Mouse (Mus musculus) right cerebral cortex, adult 2 months (tissue): Measurements from ENCODE around the gene Ubxn10.

Experiments used
- DNase-seq, 2 experiments: peaks; one replicate each; pipeline ENCODE4 v3.0.0; 2021 to 2022; ENCODE audit warnings: low spot score in 2 of 2

The Ubxn10 gene

DNA sequence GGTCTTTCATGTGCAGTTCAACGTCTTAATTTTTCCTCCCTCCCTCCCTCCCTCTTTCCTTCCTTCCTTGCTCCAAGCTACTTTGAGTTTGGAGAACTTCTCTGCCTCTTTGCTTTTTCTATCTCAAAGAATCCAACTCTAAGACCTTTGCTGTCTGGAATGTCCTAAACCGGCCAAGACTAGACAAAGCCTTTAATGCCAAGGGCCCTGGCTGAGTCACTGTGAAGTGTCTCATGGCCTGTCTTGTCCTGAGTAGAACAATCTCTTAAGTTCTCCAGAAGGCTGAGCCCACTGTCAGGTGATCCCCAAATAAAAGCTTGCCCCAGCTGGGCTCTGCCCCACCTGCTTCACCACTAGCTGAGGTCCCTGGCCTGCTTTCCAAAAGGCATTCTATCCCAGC is 34.9 kb downstream of the Ubxn10 start:
- DNase-seq = no peak

DNA sequence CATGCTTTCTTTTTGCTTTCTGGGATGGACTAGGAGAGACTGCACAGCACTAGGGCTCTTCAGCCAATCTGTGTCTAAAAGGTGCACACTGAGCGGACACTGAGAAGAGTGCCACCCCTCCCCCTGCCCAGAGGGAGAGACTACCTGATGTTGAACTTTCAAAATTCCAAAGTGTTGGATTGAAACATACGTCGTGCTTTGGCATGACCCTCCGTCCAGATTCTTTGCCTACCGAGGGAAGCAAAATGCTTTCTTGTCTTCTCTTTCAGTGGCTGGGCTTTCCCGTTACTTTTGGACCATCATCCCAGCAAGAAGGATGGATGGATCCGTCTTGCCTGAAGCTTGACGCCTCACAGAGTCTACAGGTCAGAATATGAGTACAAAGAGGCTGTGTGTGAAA is 35.9 kb downstream of the Ubxn10 start:
- DNase-seq = no peak

DNA sequence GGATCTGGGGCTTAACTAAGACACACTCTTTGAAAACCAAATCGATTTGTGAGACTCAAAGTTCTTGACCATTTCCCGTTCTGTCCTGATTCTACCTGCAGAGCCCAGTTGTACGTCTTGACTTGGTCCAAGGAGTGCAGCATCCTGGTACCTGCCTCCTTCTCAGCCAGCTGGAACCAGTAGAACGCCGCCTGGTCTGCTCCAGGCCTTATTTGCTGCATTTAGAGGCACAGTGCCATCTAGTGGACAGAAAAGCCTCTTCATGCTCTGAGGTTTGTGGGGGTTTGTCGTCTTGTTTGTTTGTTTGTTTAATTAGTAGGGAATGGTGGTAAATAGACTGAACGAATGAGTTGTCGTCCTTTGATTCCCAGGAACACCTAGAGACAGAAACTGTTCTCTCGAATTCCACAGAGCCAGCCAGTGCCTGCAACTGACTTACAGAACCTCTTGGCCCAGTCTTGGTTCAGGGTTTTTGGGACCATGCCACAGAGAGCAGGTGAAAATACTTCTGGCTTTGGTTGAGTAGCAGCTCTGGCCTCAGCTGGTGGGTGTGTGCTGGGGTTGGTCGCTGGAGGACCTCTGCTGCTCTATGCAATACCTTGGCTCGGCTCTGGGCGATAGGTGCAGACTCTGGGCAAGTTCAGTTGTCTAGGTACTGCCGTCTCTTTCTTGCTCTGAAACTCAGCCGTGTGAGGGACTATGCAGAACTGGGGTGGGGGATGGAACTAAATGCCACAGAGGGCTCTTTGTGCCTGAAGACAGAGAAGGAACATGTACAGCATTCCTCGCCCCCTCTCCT is 36.6 kb downstream of the Ubxn10 start:
- DNase-seq = peak in 1 of 2 experiments; percentile 80

DNA sequence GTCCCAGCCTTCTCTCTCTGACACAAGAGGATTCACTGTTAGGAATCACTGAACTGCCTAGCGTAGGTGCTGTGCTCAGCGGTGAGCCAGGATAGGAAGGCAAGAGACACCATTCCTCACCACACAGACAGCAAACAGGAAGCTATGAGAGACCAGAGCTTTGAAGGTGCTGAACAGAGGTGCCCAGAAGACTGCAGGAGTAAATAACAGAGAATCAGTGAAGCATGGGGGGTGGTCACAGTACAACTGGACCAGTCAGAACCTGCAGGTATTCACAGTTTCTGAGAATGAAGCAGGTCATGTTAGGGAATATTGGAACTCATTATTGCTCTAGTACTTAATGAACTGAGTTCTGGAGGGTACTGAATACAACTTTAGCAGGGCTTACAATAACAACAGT is 38.7 kb downstream of the Ubxn10 start:
- no peak for DNase-seq

DNA sequence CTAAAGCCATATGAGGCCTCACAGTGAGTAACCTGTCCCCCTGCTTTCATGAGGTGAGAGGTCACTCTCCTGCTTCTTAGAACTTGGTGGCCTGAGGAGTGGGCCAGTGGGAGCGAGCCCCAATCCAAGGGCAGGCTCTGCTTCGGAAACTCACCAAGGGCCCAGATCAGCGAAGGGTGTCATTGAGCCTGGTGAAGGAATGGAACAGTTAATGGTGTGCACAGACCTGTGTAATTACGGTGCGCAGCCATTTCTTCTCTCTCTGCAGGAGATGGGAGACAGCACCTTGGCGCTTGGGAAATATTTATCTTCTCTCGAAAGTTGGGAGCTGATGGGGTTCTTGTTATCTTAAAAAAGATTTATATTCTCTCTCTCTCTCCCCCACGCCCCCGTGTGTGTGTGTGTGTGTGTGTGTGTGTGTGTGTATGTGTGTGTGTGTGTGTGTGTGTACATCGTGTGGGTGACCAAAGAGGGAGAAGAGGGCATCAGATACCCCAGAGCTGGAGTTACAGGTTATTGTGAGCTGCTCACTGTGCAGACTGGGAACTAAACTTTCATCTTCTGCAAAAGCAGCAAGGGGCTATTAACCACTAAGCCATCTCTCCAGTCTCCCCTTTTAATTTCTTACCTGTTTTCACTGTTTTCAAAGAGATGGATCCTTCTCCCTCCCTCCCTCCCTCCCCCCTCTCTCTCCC is 39.7 kb downstream of the Ubxn10 start:
- DNase-seq = no peak

DNA sequence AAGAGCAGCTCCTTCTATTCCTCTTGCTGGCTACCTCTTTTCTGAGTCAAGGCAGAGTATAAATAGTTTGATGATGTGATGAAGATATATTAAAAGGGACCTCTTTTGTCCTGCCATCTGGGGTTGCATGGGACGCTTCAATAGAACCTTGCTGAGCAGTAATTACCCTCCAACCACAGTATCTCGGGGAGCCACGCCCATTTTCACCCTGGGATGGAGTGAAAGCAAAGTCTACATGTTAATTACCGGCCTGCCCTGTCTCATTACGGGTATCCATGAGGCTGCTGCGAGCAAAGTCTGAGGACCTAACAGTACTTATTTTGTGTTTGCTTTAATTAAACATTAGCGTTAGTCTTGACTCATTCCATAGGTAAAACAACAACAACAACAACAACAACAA is 40.2 kb downstream of the Ubxn10 start:
- no peak for DNase-seq

DNA sequence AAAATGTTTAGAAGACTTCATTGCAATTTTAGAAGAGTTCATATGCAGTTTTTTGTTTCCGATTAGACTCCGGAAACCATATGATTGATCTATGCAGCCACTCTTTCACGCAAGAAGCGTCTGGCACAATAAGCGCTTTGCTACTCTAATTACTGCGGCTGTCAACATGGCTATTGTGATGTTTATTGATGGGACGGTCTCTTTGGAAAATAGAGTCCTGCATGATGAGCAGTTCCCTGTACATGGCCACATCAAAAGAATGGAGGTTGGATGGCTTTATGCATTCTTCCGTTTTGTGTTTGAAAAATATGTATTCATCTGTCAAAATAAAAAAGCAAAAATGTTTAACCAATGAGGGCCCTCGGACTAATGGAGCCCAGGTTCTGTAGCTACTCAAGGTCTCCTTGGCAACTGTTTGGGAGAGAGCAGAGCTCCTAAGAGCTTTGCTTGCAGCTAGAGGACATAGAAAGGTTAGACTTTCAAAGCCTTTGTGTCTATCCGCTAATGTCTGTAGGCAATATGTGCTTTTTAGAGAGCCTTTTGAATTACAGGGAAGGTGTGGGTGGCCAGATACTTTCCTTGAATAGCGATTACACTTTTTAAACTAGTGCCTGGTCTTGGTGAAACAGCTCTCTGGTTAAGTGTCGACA is 43.8 kb downstream of the Ubxn10 start:
- no peak for DNase-seq

DNA sequence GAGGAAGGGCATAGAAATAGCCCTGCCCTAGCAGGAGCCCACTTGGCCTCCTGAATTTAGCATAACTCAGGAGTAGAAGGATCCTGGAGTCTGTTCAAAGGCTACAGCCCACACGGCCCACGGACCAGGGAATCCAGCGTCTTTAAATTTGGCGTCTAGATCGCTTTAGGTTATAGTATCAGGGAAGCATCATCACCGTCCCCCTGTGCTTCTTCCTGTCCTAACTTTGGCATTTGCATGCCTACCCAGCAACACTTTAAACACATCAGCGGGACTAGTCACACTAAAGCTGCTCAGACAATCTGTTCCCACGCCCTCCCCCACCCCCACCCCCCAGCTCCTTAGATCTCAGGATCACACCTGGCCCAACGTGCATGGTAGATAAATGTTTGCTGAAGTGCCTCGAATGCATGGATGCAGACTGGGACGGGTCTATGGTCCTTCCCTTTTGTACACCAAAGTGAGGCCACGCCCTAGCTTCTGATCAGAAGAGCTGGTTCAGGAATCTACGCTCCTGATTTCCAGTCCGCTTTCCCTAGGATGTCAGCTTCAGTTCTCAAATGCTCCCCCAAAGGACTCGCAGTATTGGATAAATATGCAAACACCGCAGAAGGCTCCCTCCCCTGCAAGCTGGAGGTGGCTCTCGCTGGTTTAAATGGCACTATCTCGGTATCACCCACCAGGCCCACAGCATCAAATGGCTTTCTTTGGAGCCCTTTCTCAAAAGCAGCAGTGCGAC is 45.4 kb downstream of the Ubxn10 start:
- DNase-seq = peak; percentile 75 to 76

DNA sequence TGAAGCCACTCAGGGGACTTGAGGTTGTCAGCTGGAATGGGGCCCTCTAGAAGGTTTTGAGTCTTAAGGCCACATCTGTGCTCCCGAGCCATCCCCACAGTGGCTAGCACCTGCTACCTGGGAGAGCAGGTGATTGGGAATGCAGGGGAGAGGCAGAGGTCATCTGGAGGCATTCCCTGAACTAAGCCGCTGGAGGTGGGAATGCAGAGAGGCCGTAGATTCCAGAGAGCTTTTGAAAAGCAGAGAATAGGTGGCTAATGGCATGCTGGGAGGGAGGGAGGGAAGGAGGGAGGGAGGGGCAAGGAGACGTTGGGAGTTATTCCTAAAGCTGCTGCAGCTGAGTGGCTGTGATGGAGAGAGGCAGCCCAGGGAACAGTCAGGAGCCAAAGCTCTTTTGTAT is 46.4 kb downstream of the Ubxn10 start:
- DNase-seq = no peak

DNA sequence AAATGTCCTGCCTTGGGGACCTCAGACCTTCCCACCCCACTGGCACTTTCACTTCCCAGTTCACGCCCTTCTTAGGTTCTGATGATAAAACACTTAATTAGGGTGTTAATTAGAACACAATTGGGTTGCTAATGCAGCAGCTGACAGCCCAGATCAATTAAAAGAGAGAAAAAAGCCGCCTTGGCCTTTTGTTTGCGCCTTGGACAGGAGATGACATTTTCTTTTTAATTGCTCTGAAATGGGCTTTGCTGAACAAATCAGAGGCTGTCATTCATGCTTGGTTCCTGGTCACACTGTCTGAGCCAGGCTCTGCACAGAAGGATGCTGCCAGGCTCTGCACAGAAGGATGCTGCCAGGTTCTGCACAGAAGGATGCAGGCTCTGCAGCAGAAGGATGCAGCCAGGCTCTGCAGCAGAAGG is 47.9 kb downstream of the Ubxn10 start:
- no peak for DNase-seq

DNA sequence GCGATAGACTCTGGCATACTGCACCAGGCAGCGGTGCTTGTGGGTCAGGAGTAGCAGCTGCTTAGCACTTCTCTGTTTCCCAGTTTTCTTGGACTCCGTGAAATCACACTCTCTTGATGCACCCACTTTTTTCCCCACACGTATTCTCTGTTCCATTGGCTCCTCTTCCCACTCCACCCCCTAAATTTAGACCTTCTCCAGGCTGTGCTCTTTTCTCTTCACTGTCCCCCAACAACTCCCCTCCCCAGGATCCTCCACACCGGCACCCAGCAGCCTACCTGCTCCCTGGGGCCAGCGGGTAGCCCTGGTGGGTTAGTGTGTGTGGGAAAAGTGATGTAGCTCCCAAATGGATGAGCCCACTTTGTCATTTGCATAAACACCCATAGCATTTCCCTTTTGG is 51.2 kb downstream of the Ubxn10 start:
- DNase-seq = peak; percentile 63 to 67

DNA sequence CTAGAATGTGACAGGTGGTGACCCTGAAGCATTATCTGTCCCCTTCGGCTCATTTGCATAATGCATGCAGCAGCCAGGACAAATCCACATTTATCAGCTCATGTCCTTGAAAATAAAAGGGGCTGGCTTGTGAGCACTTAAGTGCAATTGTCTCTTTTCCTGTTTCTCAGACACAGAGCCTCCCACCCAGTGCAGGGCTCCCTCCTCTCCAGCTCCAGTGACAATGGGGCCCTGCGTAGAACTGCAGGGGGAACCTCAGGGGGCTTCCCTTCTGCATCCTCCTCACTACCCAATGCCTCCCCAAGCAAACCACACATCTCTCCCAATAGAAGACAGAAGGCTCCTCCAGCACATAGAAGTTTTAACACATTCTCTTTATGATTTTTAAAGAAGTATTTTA is 54.2 kb downstream of the Ubxn10 start:
- DNase-seq = no peak

DNA sequence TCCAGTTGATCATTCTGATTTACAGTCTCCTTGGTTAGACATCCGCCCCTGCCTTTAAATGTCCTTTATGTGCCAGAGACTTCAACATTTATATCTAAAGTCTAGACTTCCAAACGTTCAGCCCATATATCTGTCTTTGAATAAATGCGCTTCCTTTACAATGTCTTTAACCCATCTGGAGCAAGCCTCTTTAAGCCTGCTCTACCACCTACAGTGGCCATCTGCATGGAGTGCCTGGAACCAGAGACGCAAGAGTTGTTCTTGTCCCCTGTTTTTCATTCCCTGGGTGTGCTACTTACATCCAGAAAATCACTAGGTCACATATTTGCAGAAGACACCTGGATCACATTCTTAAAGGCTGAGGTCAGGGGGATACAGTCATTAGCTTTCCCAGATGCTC is 56.8 kb downstream of the Ubxn10 start:
- DNase-seq = no peak

DNA sequence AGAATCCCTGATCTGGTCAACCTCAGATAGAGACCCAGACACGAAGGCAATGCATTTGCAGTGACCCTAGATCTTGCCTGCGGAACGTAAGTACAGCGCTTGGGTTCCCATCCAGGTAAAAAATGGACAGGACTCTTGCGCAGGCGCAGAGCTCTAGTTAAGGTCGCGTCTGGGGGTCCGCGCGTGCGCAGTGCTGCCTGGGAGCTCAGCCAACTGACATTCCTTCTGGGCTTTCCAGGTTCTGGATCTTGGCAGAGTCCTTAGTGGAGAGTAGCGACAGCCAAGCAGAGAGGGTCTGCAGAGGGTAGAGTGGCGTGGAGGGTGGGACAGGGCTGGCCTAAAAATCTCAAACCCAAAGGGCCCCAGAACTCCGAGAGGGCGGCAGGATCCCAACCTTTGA is 59.4 kb downstream of the Ubxn10 start:
- DNase-seq = peak in 1 of 2 experiments; percentile 71

DNA sequence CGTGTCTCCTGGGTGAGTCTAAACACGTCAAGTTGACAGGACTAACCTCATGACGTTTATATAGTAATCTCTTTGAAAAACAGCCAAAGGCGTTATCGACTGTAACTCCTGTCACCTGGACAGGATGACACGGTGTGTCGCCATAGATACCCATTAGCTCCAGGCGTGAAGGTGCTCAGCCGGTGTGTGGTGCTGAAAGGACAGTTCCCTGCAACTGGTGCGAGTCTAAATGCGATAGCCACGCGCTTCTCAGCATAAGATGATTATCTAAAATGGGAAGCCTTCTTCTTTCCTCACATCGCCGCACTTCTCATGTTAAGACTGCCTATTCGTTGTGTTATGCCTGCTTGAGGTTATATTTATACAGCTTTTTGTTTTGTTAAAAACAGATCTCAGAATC is 60.5 kb downstream of the Ubxn10 start:
- DNase-seq = no peak

DNA sequence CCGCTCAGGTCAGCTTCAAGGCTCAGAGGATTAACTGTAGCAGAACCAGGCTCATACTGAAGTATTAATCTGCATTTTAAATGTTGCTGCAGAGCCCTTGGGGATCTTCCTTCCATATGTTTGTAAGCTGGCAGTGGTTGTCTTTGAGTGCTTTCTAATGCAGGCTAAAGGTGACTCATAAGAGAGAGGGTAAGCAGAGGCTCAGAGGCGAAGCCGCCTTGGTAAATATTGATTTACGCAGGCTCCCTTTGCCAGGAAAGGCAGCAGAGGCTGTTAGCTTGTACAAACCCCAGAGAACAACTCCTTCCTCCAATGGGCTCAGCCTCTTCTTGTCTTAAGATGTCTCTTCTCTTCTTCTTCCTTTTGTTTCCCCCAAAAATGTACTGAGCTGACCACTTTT is 64.8 kb downstream of the Ubxn10 start:
- DNase-seq = no peak

DNA sequence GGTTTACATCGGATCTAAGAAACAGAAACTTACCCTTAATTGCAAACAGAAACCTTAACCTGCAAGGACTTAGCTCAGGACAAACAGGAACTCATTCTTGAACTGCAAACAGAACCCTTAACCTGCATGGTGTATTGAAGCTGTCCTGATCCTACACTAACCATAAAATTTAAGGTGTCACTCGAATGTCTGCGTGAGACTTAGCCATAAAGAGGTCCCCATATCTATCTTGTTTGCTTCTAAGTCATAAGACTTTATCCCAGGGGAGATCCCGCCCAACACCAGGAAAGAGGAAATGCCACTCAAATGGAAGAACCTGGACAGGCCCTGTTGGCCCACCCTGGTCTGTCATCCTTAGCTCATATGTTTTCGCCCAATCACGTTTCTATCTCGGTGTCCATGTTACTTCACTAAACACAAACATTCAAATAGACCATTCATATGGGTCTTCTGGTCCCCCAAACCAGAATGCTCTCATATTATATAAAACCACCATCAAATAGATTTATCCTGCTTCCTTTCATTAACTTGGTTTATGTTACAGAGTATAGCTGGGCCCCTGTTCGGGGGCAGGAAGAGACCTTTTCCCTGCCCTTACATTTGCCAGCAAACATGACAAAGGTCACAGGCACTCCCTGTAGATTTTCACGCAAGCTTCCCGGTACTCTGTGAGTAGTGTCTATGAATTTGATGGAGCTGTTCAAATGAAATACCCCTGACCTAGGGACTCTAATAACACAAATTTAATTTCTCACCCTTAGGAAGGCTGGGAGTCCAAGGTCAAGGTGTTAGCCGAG is 66.7 kb downstream of the Ubxn10 start:
- DNase-seq = no peak

DNA sequence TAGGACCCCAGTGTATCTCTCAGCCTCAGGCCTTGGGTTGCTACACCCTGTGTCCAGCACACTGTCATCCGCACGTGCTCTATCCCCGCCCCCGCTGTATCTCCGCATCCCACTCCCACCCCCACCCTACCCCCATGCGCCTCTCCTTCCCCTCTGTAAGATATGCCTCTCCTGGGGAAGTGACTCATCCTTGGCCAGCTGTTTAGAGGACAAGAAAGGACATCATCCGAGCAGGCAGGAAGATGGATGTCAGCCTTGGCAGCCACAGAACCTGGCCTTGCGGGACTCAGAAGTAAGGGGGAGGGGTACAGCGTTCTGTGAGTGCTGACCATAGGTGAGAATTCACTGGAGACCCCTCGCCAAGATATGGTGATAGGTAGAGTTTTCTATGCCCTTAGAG is 70.4 kb downstream of the Ubxn10 start:
- DNase-seq = no peak

DNA sequence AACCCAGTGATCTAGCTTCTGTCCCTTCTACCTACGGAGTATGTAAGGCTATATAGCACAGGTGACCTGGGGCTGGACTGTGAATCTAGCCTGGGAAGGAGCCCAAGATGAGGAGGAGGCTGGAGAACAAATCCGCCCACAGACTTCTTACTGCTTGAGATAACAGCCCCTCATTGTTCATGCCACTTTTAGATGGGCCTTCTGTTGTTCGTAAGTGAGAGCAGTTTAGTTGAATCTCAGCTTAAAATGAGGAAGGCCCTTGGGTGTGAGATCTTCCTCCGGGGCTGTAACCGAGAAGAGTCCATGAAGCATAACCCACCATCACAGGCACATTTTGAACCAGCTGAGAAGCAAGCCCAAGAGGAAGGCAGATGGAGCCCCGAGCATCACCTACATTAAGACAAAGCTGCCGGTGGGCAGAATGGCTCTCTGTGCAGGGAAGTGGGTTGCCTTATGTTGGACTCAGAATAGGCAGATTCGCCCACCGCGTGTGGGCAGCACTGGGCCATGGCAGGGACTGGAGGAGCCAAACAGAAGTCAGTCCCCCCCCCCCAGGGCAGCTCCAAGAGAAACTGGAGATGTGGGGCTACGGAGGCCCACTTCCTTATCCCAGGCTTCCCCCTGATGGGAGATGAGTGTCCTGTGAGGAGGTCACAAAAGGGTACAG is 76.9 kb downstream of the Ubxn10 start:
- DNase-seq = peak; percentile 60 to 61
